Mouse (Mus musculus) megakaryocyte-erythroid progenitor cell, adult 5 weeks (primary cell): ENCODE results near the gene Mettl7a3. TPM values are rescaled to one million over a fixed set of nuclear protein-coding genes. Genes with fewer than 3 reads are reported as not detected.

ENCODE experiments used
- polyA plus RNA-seq: library from polyadenylated mRNA; stranded (reverse); fragments of >175 nt; gene quantifications from 2 replicates; pipeline ENCODE4 v1.2.3, GENCODE M21; 2012

Gene Mettl7a3
- not detected in 2 replicates for polyA plus RNA-seq

GRCm38 (mm10) chr15:100334629-100335028 is at the start of gene Mettl7a3:
Gene Mettl7a3 (plus strand): TSS chr15:100334929.

DNA sequence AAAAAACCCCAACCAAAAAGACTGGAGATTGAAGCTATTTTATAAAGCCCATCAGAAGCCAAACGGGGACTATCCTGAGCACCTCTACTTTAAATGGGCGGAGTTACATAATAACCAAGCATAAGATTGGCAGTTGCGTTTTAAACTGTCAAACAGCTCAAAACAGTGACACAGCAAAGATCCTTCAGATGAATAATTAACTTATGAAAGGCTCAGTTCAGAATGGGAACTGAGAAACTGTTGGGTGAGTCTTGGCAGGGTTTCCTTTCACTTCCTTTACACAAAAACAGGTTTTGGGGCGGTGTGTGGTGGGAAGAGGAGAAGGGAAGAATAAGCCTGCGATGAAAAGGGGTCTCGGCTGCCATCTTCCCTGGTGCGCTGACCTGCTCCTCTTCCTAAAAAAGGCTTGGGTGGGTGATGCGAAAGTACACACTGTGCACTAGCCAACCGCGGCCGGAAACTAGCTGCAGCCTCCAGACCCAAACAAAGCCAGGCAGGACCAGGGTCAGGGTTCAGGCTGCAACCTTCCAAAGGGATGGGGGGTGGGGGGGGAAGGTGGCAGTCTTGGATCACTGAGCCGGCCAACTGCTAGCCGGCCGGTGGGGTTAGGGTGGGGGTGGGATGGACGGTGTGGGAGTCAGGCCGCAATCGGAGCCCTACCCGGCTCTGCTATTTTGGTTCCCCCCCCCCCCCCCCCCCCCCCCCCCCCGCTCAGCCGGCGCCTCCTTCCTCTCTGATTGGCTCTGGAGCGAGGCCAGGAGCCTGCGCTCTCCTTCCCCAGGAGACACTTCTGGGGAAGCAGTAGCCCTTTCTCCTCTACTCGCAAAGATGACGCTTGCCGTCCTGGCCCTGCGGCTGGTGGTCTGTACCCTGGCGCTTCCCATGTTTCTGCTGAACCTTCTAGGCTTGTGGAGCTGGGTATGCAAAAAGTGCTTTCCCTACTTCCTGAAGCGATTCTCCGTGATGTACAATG is 30.4 kb upstream of the Mettl7a3 start, which contains the start of gene Mettl7a1:
Gene Mettl7a1 (plus strand): TSS at position 122 of the 973 bp plus-strand sequence.

GRCm38 (mm10) chr15:100352711-100353250 is 18.1 kb downstream of the Mettl7a3 start, which contains the start of the genes Methig1 and Mettl7a2:
Gene Methig1 (plus strand): TSS chr15:100353149.
Gene Mettl7a2 (plus strand): TSS chr15:100353200.

DNA sequence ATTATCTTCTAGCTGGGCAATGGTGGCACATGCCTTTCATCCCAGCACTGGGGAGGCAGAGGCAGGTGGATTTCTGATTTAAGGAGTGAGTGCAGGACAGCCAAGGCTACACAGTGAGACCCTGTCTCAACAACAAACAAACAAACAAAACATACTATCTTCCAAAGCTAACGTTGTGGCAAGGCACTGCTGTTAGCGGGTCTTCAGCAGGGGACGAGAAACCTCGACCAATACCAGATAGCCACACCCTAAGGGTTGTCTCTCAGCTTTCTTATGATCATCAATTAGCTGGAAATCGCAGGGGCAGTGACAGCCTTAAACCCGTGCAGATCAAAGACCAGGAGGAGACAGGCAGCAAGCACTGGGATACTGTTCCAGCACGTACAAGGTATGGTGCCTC is 29.5 kb downstream of the Mettl7a3 start, which contains the start of gene Higd1c:
Gene Higd1c (plus strand): TSS at position 301 of the 400 bp plus-strand sequence.

Other genes with a start within 250 kb of the Mettl7a3 start
- gene Atf1, start 107.1 kb upstream of the Mettl7a3 start, polyA plus RNA-seq: 65.3 and 69.3 TPM in 2 replicates
- not detected in 2 replicates for gene Tmprss12, start 54.1 kb upstream of the Mettl7a3 start, polyA plus RNA-seq
- 66.1 and 85.3 TPM in 2 replicates for gene Mettl7a1, start 30.8 kb upstream of the Mettl7a3 start, polyA plus RNA-seq
- not detected in 2 replicates for gene Methig1, start 18.2 kb downstream of the Mettl7a3 start, polyA plus RNA-seq
- gene Mettl7a2, start 18.3 kb downstream of the Mettl7a3 start, polyA plus RNA-seq: not detected in 2 replicates
- gene Higd1c, start 29.6 kb downstream of the Mettl7a3 start, polyA plus RNA-seq: not detected in 2 replicates
- gene Gm5475, start 87.2 kb downstream of the Mettl7a3 start, polyA plus RNA-seq: 0.02 TPM in 1 of 2 replicates, not detected in the other
- gene Slc11a2, start 90.1 kb downstream of the Mettl7a3 start, polyA plus RNA-seq: 2.4 and 3.1 TPM in 2 replicates
- gene Letmd1, start 134.1 kb downstream of the Mettl7a3 start, polyA plus RNA-seq: 58.4 and 60.8 TPM in 2 replicates
- 1.3 TPM in 2 replicates for gene Csrnp2, start 160.6 kb downstream of the Mettl7a3 start, polyA plus RNA-seq
- gene Tfcp2, start 217.1 kb downstream of the Mettl7a3 start, polyA plus RNA-seq: 2.9 and 5.3 TPM in 2 replicates